Mouse (Mus musculus) embryonic facial prominence, embryonic 11.5 days (tissue): Measurements from ENCODE around the gene Slc22a2. TPM values are rescaled to one million over a fixed set of nuclear protein-coding genes. Genes with fewer than 3 reads are reported as not detected.

Experiments used
- ATAC-seq: fragments of 200-750 bp; cut with Nextera tagmentation; replicated peaks from 2 replicates; pipeline ENCODE4 v1.8.0; 2017; ENCODE audit warnings: low read depth; ENCODE audit not compliant: insufficient number of reproducible peaks, low FRiP score, low TSS enrichment
- DNase-seq: peaks from one replicate; pipeline ENCODE4 v3.0.0-alpha.2; 2015; ENCODE audit warnings: low spot score
- H3K27ac ChIP-seq: fragments of 300-500 bp; sonication (generic); replicated peaks from 2 replicates; pipeline ENCODE4 v1.5.1; 2014; ENCODE audit warnings: mild to moderate bottlenecking, low read depth, low read length, control low read depth
- H3K27me3 ChIP-seq: fragments of 300-500 bp; sonication (generic); 2 replicates; pipeline ENCODE4 v1.6.1; 2014; ENCODE audit warnings: mild to moderate bottlenecking, low read length, moderate library complexity, mixed read lengths; ENCODE audit not compliant: control insufficient read depth, insufficient read depth
- H3K36me3 ChIP-seq: fragments of 300-500 bp; sonication (generic); replicated peaks from 2 replicates; pipeline ENCODE4 v1.6.1; 2014; ENCODE audit warnings: low read depth, mild to moderate bottlenecking, low read length, moderate library complexity, mixed read lengths; ENCODE audit not compliant: control insufficient read depth, insufficient read depth
- H3K4me1 ChIP-seq: fragments of 300-500 bp; sonication (generic); 2 replicates; pipeline ENCODE4 v1.6.1; 2014; ENCODE audit warnings: low read length, mixed read lengths; ENCODE audit not compliant: control insufficient read depth, insufficient read depth
- H3K4me2 ChIP-seq: fragments of 300-500 bp; sonication (generic); 2 replicates; pipeline ENCODE4 v1.6.1; 2014; ENCODE audit warnings: low read depth, mild to moderate bottlenecking, control low read depth, low read length, moderate library complexity
- H3K4me3 ChIP-seq: fragments of 300-500 bp; sonication (generic); 2 replicates; pipeline ENCODE4 v1.5.1; 2014; ENCODE audit warnings: low read depth, low read length, control low read depth
- H3K9ac ChIP-seq: fragments of 300-500 bp; sonication (generic); replicated peaks from 2 replicates; pipeline ENCODE4 v1.6.1; 2014; ENCODE audit warnings: mild to moderate bottlenecking, control low read depth, low read length
- H3K9me3 ChIP-seq: fragments of 300-500 bp; sonication (generic); replicated peaks from 2 replicates; pipeline ENCODE4 v1.6.1; 2016; ENCODE audit warnings: mild to moderate bottlenecking, low read length, inconsistent platforms, mixed read lengths; ENCODE audit not compliant: control insufficient read depth
- WGBS: fragments of 180-500 bp; shearing (Covaris S2); extraction: QIAGEN DNeasy Blood & Tissue Kit; methylation state at CpG from one replicate; pipeline ENCODE4 v1.1.7; 2014; 5-methylcytosine and 5-hydroxymethylcytosine counted together
- polyA plus RNA-seq: library from polyadenylated mRNA; unstranded; fragments of >200 nt; fragmentation: Nextera tagmentation; extraction: Ambion mirVana; gene quantifications from 2 replicates; pipeline ENCODE4 v1.2.1, GENCODE M21; 2014

The Slc22a2 gene
- polyA plus RNA-seq, 1 experiment from 2014 or later, result not detected

GRCm38 (mm10) chr17:12675646-12676045, 91.7 kb downstream of the Slc22a2 start, which contains the start of gene Slc22a1:
Slc22a1 (minus strand) TSS chr17:12675829.
- DNase-seq (no peak), ATAC-seq (no peak)
- H3K4me3 ChIP-seq, result no peak within 1 kb of the TSS
- WGBS, result 89% methylated on average over 7 of the region's 7 CpGs
- no peak within 1 kb of the TSS for H3K9ac ChIP-seq
- H3K27ac ChIP-seq, result no peak within 1 kb of the TSS
- H3K9me3 ChIP-seq, result no peaks in the 10 kb centered on the region
- no peaks in the 10 kb centered on the region for H3K4me1 ChIP-seq
- H3K36me3 ChIP-seq, result no peaks in the 10 kb centered on the region
- H3K27me3 ChIP-seq, result no peaks in the 10 kb centered on the region
- H3K4me2 ChIP-seq, result no peak within 1 kb of the TSS

DNA sequence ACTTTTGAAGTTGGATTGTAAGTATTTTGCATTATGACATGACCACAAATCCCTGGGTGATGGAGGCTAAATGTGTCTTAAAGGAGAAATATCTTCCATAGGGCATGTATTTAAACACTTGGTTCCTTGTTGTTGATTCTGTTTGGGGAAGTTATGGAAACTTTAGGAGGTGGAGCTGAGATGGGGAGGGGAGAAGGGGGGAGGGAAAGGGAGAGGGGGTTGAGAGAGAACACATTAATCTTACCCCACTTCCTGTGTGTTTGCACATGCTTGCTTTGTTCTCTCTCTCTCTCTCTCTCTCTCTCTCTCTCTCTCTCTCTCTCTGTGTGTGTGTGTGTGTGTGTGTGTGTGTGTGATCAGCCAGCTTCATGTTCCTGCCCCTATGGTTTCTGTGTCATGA, 93.2 kb downstream of the Slc22a2 start:
- Histone ChIP-seq H3K27me3 (no peaks in the 10 kb centered on the region), H3K4me2 (no peak overlapping the region), H3K36me3 (no peaks in the 10 kb centered on the region), H3K9me3 (no peaks in the 10 kb centered on the region), H3K4me1 (no peaks in the 10 kb centered on the region), H3K27ac (no peak overlapping the region), H3K4me3 (no peak overlapping the region), H3K9ac (no peak overlapping the region)
- DNase-seq (no peak), ATAC-seq (no peak)

Other genes starting within 250 kb of the Slc22a2 start
- gene Plg, start 205.5 kb upstream of the Slc22a2 start, polyA plus RNA-seq, result 0.13 TPM in 1 of 2 replicates, not detected in the other
- gene Slc22a3, start 76.4 kb upstream of the Slc22a2 start, polyA plus RNA-seq, result 0.04 and 0.21 TPM in 2 replicates
- gene Slc22a1, start 91.7 kb downstream of the Slc22a2 start, polyA plus RNA-seq, result not detected in 2 replicates
- 19.4 and 19.6 TPM in 2 replicates for gene Igf2r, start 185.5 kb downstream of the Slc22a2 start, polyA plus RNA-seq